Comparison of ENCODE assay signal across 30 mouse cellular contexts in genomic region chr8:117051316-117051715, GRCm38 (mm10). TPM values are rescaled to one million over a fixed set of nuclear protein-coding genes. Genes with fewer than 3 reads are reported as not detected.
DNase-seq lines count a peak whose midpoint lies in the region; ATAC-seq and TF ChIP-seq lines count a peak whose summit lies in the region.
"Had no signal": no experiment of that assay in that cellular context is flagged by ENCODE, and none has a peak within 500 bp of the region (broad histone marks: within the 10 kb centered on the region; RNA-seq: fewer than 3 reads in every experiment).

No protein-coding gene starts in this region.

- no peaks in the 10 kb centered on the region for H3K27me3 ChIP-seq in kidney, embryonic 15.5 days
- H3K27me3 ChIP-seq in kidney, adult 2 months (replicated peaks; ENCODE audit: control insufficient read depth, insufficient read depth, low read length), result no peaks in the 10 kb centered on the region
- H3K27me3 ChIP-seq: embryonic facial prominence, embryonic 12.5 days; embryonic facial prominence, embryonic 15.5 days; hindbrain, embryonic 12.5 days; hindbrain, embryonic 15.5 days had no signal

- no peaks in the 10 kb centered on the region for H3K9me3 ChIP-seq in kidney, embryonic 15.5 days (replicated peaks)
- H3K9me3 ChIP-seq: embryonic facial prominence, embryonic 12.5 days; embryonic facial prominence, embryonic 15.5 days; hindbrain, embryonic 12.5 days; hindbrain, embryonic 15.5 days had no signal

- peak; percentile 71 for ATAC-seq in kidney, embryonic 15.5 days (replicated peaks; ENCODE audit: low FRiP score)
- ATAC-seq: CD4-positive, CD25-positive, alpha-beta regulatory T cell, adult 4 months; forebrain, embryonic 14.5 days; forebrain, postnatal 0 days had no signal

- H3K79me2 ChIP-seq in macrophage (ENCODE audit: inconsistent target), result no peaks in the 10 kb centered on the region

- H3K36me3 ChIP-seq in kidney, embryonic 15.5 days, result no peaks in the 10 kb centered on the region
- H3K36me3 ChIP-seq in kidney, adult 2 months (ENCODE audit: control insufficient read depth, insufficient read depth, low read length), result no peaks in the 10 kb centered on the region
- H3K36me3 ChIP-seq in macrophage (ENCODE audit: inconsistent target), result no peaks in the 10 kb centered on the region
- H3K36me3 ChIP-seq: embryonic facial prominence, embryonic 12.5 days; embryonic facial prominence, embryonic 15.5 days; hindbrain, embryonic 12.5 days; hindbrain, embryonic 15.5 days had no signal

- peaks cover 11% of the 10 kb centered on the region; the same call in 1 of the 2 replicates for H3K4me1 ChIP-seq in kidney, embryonic 15.5 days
- H3K4me1 ChIP-seq in kidney, adult 2 months (ENCODE audit: control insufficient read depth, insufficient read depth, low read length), result no peaks in the 10 kb centered on the region
- H3K4me1 ChIP-seq: embryonic facial prominence, embryonic 12.5 days; embryonic facial prominence, embryonic 15.5 days; hindbrain, embryonic 12.5 days; hindbrain, embryonic 15.5 days had no signal

- no peak for TF ChIP-seq CTCF in kidney, adult 2 months (conservative IDR thresholded peaks at IDR 0.05; ENCODE audit: insufficient read depth, insufficient read length, low read depth, low read length)

- H3K4me3 ChIP-seq in kidney, embryonic 15.5 days (replicated peaks), result no peak overlapping the region
- H3K4me3 ChIP-seq in kidney, adult 2 months (ENCODE audit: insufficient read depth, low read depth, low read length), result no peak overlapping the region
- no peak overlapping the region for H3K4me3 ChIP-seq in macrophage (ENCODE audit: inconsistent target)
- H3K4me3 ChIP-seq: embryonic facial prominence, embryonic 12.5 days; embryonic facial prominence, embryonic 15.5 days; gastrocnemius, adult 2 months; hindbrain, embryonic 12.5 days; hindbrain, embryonic 15.5 days had no signal

- no peak overlapping the region for H3K4me2 ChIP-seq in kidney, embryonic 15.5 days
- H3K4me2 ChIP-seq: embryonic facial prominence, embryonic 12.5 days; embryonic facial prominence, embryonic 15.5 days; heart, embryonic 11.5 days; hindbrain, embryonic 12.5 days; hindbrain, embryonic 15.5 days had no signal

- no peak for TF ChIP-seq POLR2A in kidney, adult 2 months (IDR thresholded peaks at IDR 0.05; ENCODE audit: low read depth, low read length)

- DNase-seq in kidney, adult 2 months, result no peak
- peak; percentile 24 to 34 for DNase-seq in kidney, postnatal 4 days
- no peak for DNase-seq in kidney, postnatal 25 days
- DNase-seq in A20 (ENCODE audit: low read depth, low spot score), result peak; percentile 31
- DNase-seq in c-Kit-positive CD71-positive TER-119-positive erythroid progenitor cells, embryonic 14.5 days (ENCODE audit: low spot score), result no peak
- DNase-seq: cerebellum, adult 18-20 months; cerebellum, adult 9-10 months; cerebellum, postnatal 14 days; forebrain, postnatal 0 days; gastrocnemius, adult 2 months; gastrocnemius, postnatal 14 days; heart, adult 11 months had no signal

- WGBS in kidney, embryonic 15.5 days, result 23% methylated on average over 9 of the region's 9 CpGs
- 29% methylated on average over 9 of the region's 9 CpGs for WGBS in kidney, adult 2 months
- WGBS in macrophage (ENCODE audit: missing documents), result 81% methylated on average over 9 of the region's 9 CpGs

- 0 out of 2 replicates have a peak overlapping the region, but pooled peaks have one; percentile 27 for H3K27ac ChIP-seq in kidney, embryonic 15.5 days
- H3K27ac ChIP-seq in kidney, adult 2 months (ENCODE audit: insufficient read depth, low read depth, low read length), result no peak overlapping the region
- peak overlapping the region; percentile 59 for H3K27ac ChIP-seq in macrophage
- H3K27ac ChIP-seq: embryonic facial prominence, embryonic 12.5 days; embryonic facial prominence, embryonic 15.5 days; gastrocnemius, adult 2 months; hindbrain, embryonic 12.5 days; hindbrain, embryonic 15.5 days had no signal

- no peak overlapping the region for H3K9ac ChIP-seq in kidney, embryonic 15.5 days
- H3K9ac ChIP-seq: embryonic facial prominence, embryonic 12.5 days; embryonic facial prominence, embryonic 15.5 days; forebrain, postnatal 0 days; hindbrain, embryonic 12.5 days; hindbrain, embryonic 15.5 days had no signal

RNA-seq across cellular contexts. Expression of gene Pkd1l2, which starts 30.9 kb away (rescaled TPM):
- 0.05 and 0.10 TPM in 2 replicates for polyA plus RNA-seq in kidney, embryonic 15.5 days (2015; fragmentation: Nextera tagmentation; extraction: Ambion mirVana)
- polyA plus RNA-seq in kidney, adult 2 months (2012; rRNA removed), result 0.04 and 0.08 TPM in 2 replicates
- 1 to 10 TPM in 11 of 26 experiments, under 1 TPM in 15; 0.08 to 3.3 (median 0.97) TPM for total RNA-seq in macrophage (2018; cell fraction: chromatin; rRNA removed)
- total RNA-seq in macrophage (2018; cell fraction: cytosol; rRNA removed), result under 1 TPM; 0.06 to 0.41 (median 0.22) TPM
- total RNA-seq in macrophage (2018; cell fraction: nucleus; rRNA removed), result 1 to 10 TPM in 5 of 26 experiments, under 1 TPM in 18, not detected in 3; 0.06 to 1.6 (median 0.55) TPM
- 0.11 to 0.34 TPM (median 0.20 TPM) in 3 replicates for polyA plus RNA-seq in macrophage (2018)
- total RNA-seq: common myeloid progenitor, adult 5-6 weeks; forebrain, postnatal 0 days; heart, postnatal 25 days; hematopoietic stem cell, adult 5-6 weeks had no signal
- polyA plus RNA-seq: C2C12; CD4-positive, CD25-positive, alpha-beta regulatory T cell, adult 4 months; embryonic facial prominence, embryonic 12.5 days; forebrain, embryonic 11.5 days; forebrain, embryonic 14.5 days; hindbrain, embryonic 12.5 days had no signal

RNA-seq across cellular contexts. Expression of gene Bco1, which starts 44.3 kb away (rescaled TPM):
- 0.33 and 0.36 TPM in 2 replicates for polyA plus RNA-seq in kidney, embryonic 15.5 days (2015; fragmentation: Nextera tagmentation; extraction: Ambion mirVana)
- polyA plus RNA-seq in kidney, adult 2 months (2012; rRNA removed), result 2.6 and 3.0 TPM in 2 replicates
- total RNA-seq in macrophage (2018; cell fraction: chromatin; rRNA removed), result not detected
- total RNA-seq in macrophage (2018; cell fraction: cytosol; rRNA removed), result not detected
- not detected for total RNA-seq in macrophage (2018; cell fraction: nucleus; rRNA removed)
- polyA plus RNA-seq in macrophage (2018), result not detected in 3 replicates
- total RNA-seq: forebrain, postnatal 0 days; gastrocnemius, adult 2 months; heart, adult 8-10 months; heart, postnatal 25 days had no signal
- polyA plus RNA-seq: adrenal gland, adult 2 months; C2C12; CD4-positive, CD25-positive, alpha-beta regulatory T cell, adult 4 months; forebrain, embryonic 11.5 days; forebrain, embryonic 14.5 days; heart, embryonic 14.5 days; heart, postnatal 0 days had no signal

RNA-seq across cellular contexts. Expression of gene Gcsh, which starts 58.0 kb away (rescaled TPM):
- polyA plus RNA-seq in kidney, embryonic 15.5 days (2015; fragmentation: Nextera tagmentation; extraction: Ambion mirVana), result 174 and 176 TPM in 2 replicates
- polyA plus RNA-seq in kidney, adult 2 months (2012; rRNA removed), result 96.5 and 113 TPM in 2 replicates
- 10 to 100 TPM in 4 of 26 experiments, 1 to 10 TPM in 21, under 1 TPM in 1; 0.96 to 17.0 (median 4.1) TPM for total RNA-seq in macrophage (2018; cell fraction: chromatin; rRNA removed)
- total RNA-seq in macrophage (2018; cell fraction: cytosol; rRNA removed), result 10 to 100 TPM; 13.8 to 33.5 (median 25.1) TPM
- total RNA-seq in macrophage (2018; cell fraction: nucleus; rRNA removed), result 10 to 100 TPM in 7 of 26 experiments, 1 to 10 TPM in 19; 1.8 to 27.4 (median 7.8) TPM
- polyA plus RNA-seq in macrophage (2018), result 26.8 to 67.0 TPM (median 34.5 TPM) in 3 replicates

Comparison
In these comparisons a context has a peak if more than half of its experiments do, and no peak if none do; other contexts are left out.
1. DNase-seq: peak in kidney, postnatal 4 days (2 of 2) and A20 (single experiment); none in kidney, adult 2 months (single experiment), kidney, postnatal 25 days (0 of 2) and c-Kit-positive CD71-positive TER-119-positive erythroid progenitor cells, embryonic 14.5 days (single experiment).